Mouse (Mus musculus) heart, embryonic 11.5 days (tissue): ENCODE results near the gene Map3k19. TPM values are rescaled to one million over a fixed set of nuclear protein-coding genes. Genes with fewer than 3 reads are reported as not detected.
A peak's percentile ranks its signal among the peaks of the same experiment; 100 is the strongest.

ENCODE experiments used
- ATAC-seq: fragments of 200-750 bp; cut with Nextera tagmentation; replicated peaks from 2 replicates; pipeline ENCODE4 v1.8.0; 2017; ENCODE audit warnings: moderate library complexity; ENCODE audit not compliant: insufficient number of reproducible peaks, low FRiP score, low TSS enrichment
- H3K27ac ChIP-seq: fragments of 300-500 bp; sonication (generic); 2 replicates; pipeline ENCODE4 v1.5.1; 2014; ENCODE audit warnings: mild to moderate bottlenecking, low read depth, low read length
- H3K27me3 ChIP-seq: fragments of 300-500 bp; sonication (generic); 2 replicates; pipeline ENCODE4 v1.6.1; 2014; ENCODE audit warnings: mild to moderate bottlenecking, low read length, mixed read lengths; ENCODE audit not compliant: control insufficient read depth, insufficient read depth
- H3K36me3 ChIP-seq: fragments of 300-500 bp; sonication (generic); 2 replicates; pipeline ENCODE4 v1.6.1; 2014; ENCODE audit warnings: mild to moderate bottlenecking, low read length, moderate library complexity, mixed read lengths; ENCODE audit not compliant: control insufficient read depth, insufficient read depth
- H3K4me1 ChIP-seq: fragments of 300-500 bp; sonication (generic); 2 replicates; pipeline ENCODE4 v1.6.1; 2014; ENCODE audit warnings: low read length; ENCODE audit not compliant: control insufficient read depth, insufficient read depth
- H3K4me2 ChIP-seq: fragments of 300-500 bp; sonication (generic); 2 replicates; pipeline ENCODE4 v1.6.1; 2014; ENCODE audit warnings: mild to moderate bottlenecking, moderate library complexity
- H3K4me3 ChIP-seq: fragments of 300-500 bp; sonication (generic); 2 replicates; pipeline ENCODE4 v1.5.1; 2014; ENCODE audit warnings: low read depth, low read length
- H3K9ac ChIP-seq: fragments of 300-500 bp; sonication (generic); 2 replicates; pipeline ENCODE4 v1.6.1; 2014; ENCODE audit warnings: mild to moderate bottlenecking, low read depth, low read length, moderate library complexity
- H3K9me3 ChIP-seq: fragments of 300-500 bp; sonication (generic); replicated peaks from 2 replicates; pipeline ENCODE4 v1.6.1; 2016; ENCODE audit warnings: low read length; ENCODE audit not compliant: control insufficient read depth
- WGBS: fragments of 180-500 bp; shearing (Covaris S2); extraction: QIAGEN DNeasy Blood & Tissue Kit; methylation state at CpG from one replicate; pipeline ENCODE4 v1.1.7; 2014; ENCODE audit not compliant: insufficient replicate concordance; 5-methylcytosine and 5-hydroxymethylcytosine counted together
- polyA plus RNA-seq: library from polyadenylated mRNA; unstranded; fragments of >200 nt; fragmentation: Nextera tagmentation; extraction: Ambion mirVana; gene quantifications from 2 replicates; pipeline ENCODE4 v1.2.1, GENCODE M21; 2014

The Map3k19 gene
- polyA plus RNA-seq, 1 experiment from 2014 or later: not detected

DNA sequence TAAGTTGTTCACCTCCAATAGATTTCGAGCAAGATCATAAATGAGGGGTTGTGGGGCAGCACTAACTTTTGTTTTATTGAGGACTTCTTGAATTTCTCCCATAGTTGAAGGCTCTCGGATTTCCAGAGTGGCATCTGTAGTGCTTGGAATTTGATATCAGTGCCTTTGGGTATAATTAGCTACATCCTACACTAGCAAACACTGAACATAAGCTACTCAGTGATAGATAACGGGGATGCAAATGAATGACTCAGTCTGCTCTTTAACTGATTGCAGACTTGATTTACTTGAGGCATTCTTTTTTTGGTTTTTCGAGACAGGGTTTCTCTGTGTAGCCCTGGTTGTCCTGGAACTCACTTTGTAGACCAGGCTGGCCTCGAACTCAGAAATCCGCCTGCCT lies 65.9 kb downstream of the Map3k19 start:
- Histone ChIP-seq H3K36me3 (peaks cover 7% of the 10 kb centered on the region), H3K4me3 (no peak overlapping the region), H3K27me3 (no peaks in the 10 kb centered on the region), H3K9ac (no peak overlapping the region), H3K27ac (peak overlapping the region; percentile 18; the same call in 1 of the 2 replicates), H3K9me3 (no peaks in the 10 kb centered on the region), H3K4me1 (peaks cover 29% of the 10 kb centered on the region), H3K4me2 (no peak overlapping the region)
- ATAC-seq: no peak
- 59% methylated on average over 6 of the region's 6 CpGs for WGBS

DNA sequence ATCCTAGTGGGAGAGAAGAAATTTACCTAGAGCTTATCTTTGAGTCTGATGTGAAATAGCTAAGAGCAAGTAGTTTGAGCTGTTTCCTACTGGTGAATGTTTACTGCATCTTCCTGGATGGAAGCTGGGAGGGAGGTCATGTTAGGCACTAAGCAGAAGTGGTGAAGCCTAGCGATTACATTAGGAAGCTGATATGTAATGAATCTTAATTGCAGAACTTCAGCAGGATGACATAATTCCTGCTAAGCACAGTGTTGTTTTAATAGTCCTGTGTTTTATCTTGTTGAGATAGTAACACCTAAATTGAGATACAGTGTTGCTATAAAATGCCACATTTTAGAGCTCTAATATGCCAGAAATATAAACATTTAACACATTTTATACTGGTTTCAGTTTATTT lies 68.9 kb downstream of the Map3k19 start:
- no peak for ATAC-seq
- WGBS: 48% methylated on average over 1 of the region's 1 CpGs
- H3K4me3 ChIP-seq: no peak overlapping the region
- H3K27me3 ChIP-seq: no peaks in the 10 kb centered on the region
- peaks cover 41% of the 10 kb centered on the region for H3K4me1 ChIP-seq
- H3K4me2 ChIP-seq: no peak overlapping the region
- H3K9me3 ChIP-seq: no peaks in the 10 kb centered on the region
- H3K9ac ChIP-seq: no peak overlapping the region
- no peak overlapping the region for H3K27ac ChIP-seq
- H3K36me3 ChIP-seq: peaks cover 2% of the 10 kb centered on the region; the same call in 1 of the 2 replicates

DNA sequence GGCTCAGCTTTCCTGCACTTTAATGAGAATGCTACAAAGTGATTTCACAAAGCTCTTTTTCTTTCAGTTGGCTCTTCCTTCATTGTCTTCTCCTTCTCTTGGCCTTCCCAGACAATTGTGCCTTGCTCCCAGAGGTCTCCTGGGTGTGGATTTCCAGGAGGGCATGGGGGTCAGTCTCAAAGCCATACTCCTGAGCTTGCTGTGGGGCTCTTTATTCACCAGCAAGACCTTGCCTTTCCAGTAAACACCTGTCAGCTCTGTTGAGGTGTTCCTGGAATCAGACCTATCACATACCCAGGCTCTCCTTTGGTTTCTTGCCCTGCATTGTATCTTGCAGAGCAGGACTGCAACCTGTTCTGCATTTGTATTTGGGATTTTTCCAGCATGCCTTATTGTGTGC lies 71.0 kb downstream of the Map3k19 start:
- no peaks in the 10 kb centered on the region for H3K27me3 ChIP-seq
- H3K4me1 ChIP-seq: peaks cover 44% of the 10 kb centered on the region
- ATAC-seq: no peak
- H3K4me2 ChIP-seq: no peak overlapping the region
- no peaks in the 10 kb centered on the region for H3K9me3 ChIP-seq
- H3K9ac ChIP-seq: no peak overlapping the region
- peaks cover 2% of the 10 kb centered on the region; the same call in 1 of the 2 replicates for H3K36me3 ChIP-seq
- no peak overlapping the region; the same call in 1 of the 2 replicates for H3K27ac ChIP-seq
- H3K4me3 ChIP-seq: no peak overlapping the region

- 0 out of 2 replicates have a peak overlapping the region, but pooled peaks have one; percentile 22 for H3K9ac ChIP-seq
- no peaks in the 10 kb centered on the region for H3K9me3 ChIP-seq
- H3K4me2 ChIP-seq: no peak overlapping the region
- ATAC-seq: no peak
- peaks cover 46% of the 10 kb centered on the region for H3K4me1 ChIP-seq
- no peak overlapping the region for H3K4me3 ChIP-seq
- H3K27me3 ChIP-seq: no peaks in the 10 kb centered on the region
- peaks cover 2% of the 10 kb centered on the region; the same call in 1 of the 2 replicates for H3K36me3 ChIP-seq
- WGBS: 48% methylated on average over 2 of the region's 2 CpGs
- no peak overlapping the region for H3K27ac ChIP-seq
Observed at GRCm38 (mm10) chr1:127780849-127781248, 74.0 kb downstream of the Map3k19 start.

DNA sequence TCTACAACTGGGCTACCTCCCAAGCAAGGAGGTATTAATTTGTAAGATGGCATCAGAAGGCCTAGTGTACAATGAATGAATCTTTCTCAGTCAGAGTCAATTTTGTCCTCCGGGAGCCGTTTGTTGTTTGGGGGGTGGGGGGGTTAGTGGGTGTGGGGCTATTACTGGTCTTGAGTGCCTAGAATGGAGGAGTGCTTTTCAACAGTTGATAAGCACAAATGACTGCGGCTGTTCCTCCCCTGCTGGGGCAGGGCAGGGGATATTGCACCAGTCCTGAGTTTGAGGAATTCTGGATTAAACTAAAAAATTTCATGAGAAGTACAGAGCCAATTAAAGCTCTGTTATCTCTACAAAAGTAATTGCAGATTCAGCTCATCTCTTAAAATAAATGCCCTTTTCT lies 74.7 kb downstream of the Map3k19 start:
- peaks cover 39% of the 10 kb centered on the region for H3K4me1 ChIP-seq
- no peaks in the 10 kb centered on the region for H3K9me3 ChIP-seq
- H3K36me3 ChIP-seq: peaks cover 2% of the 10 kb centered on the region; the same call in 1 of the 2 replicates
- no peak for ATAC-seq
- H3K9ac ChIP-seq: no peak overlapping the region
- peak overlapping the region; percentile 40 for H3K4me2 ChIP-seq
- 6% methylated on average over 3 of the region's 3 CpGs for WGBS
- no peak overlapping the region for H3K4me3 ChIP-seq
- no peaks in the 10 kb centered on the region for H3K27me3 ChIP-seq
- no peak overlapping the region for H3K27ac ChIP-seq

GRCm38 (mm10) chr1:127778611-127779010 lies 76.2 kb downstream of the Map3k19 start:
- H3K4me2 ChIP-seq: no peak overlapping the region
- H3K4me3 ChIP-seq: no peak overlapping the region
- no peak for ATAC-seq
- peaks cover 35% of the 10 kb centered on the region for H3K4me1 ChIP-seq
- no peak overlapping the region for H3K27ac ChIP-seq
- no peak overlapping the region for H3K9ac ChIP-seq
- H3K9me3 ChIP-seq: no peaks in the 10 kb centered on the region
- 80% methylated on average over 3 of the region's 3 CpGs for WGBS
- no peaks in the 10 kb centered on the region; the same call in 1 of the 2 replicates for H3K36me3 ChIP-seq
- no peaks in the 10 kb centered on the region for H3K27me3 ChIP-seq

- no peaks in the 10 kb centered on the region for H3K27me3 ChIP-seq
- H3K4me2 ChIP-seq: peak overlapping the region; percentile 43
- H3K9me3 ChIP-seq: no peaks in the 10 kb centered on the region
- no peaks in the 10 kb centered on the region for H3K36me3 ChIP-seq
- H3K27ac ChIP-seq: no peak overlapping the region
- ATAC-seq: no peak
- 50% methylated on average over 6 of the region's 6 CpGs for WGBS
- peak overlapping the region; percentile 10 for H3K4me3 ChIP-seq
- H3K9ac ChIP-seq: no peak overlapping the region
- peaks cover 32% of the 10 kb centered on the region for H3K4me1 ChIP-seq
Observed at GRCm38 (mm10) chr1:127776246-127776645, 78.6 kb downstream of the Map3k19 start.

DNA sequence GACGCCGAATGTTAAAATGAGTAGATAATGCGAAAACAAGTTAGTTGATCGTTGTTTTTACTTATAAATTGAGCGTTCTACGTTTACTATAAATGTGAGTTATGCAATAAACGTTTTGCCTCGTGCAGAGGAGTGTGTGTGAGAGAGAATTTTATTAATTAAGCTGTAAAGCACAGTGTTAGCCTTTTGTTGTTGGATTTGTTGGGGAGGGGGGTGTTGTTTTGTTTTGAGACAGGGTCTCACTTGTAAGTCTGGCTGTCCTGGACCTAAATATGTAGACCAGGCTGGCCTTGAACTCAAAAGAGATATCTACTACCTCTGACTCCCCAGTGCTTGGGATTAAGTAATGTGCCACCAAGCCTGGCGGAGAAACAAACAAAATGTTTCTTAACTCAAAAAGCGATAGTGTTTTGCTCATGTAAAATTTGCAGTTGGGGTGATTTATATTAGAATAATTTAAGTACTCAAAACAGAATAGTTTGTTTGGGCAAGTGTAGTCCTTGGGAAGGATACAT lies 79.6 kb downstream of the Map3k19 start:
- no peak for ATAC-seq
- WGBS: 6% methylated on average over 10 of the region's 10 CpGs
- Histone ChIP-seq H3K36me3 (no peaks in the 10 kb centered on the region), H3K27ac (no peak overlapping the region), H3K4me1 (peaks cover 25% of the 10 kb centered on the region), H3K9ac (peak overlapping the region; percentile 92), H3K4me2 (peak overlapping the region; percentile 78), H3K4me3 (peak overlapping the region; percentile 64), H3K9me3 (no peaks in the 10 kb centered on the region), H3K27me3 (no peaks in the 10 kb centered on the region)

- Histone ChIP-seq H3K4me3 (peak overlapping the region; percentile 64), H3K4me2 (peak overlapping the region; percentile 78), H3K27me3 (no peaks in the 10 kb centered on the region), H3K9me3 (no peaks in the 10 kb centered on the region), H3K36me3 (no peaks in the 10 kb centered on the region), H3K4me1 (peaks cover 19% of the 10 kb centered on the region), H3K9ac (peak overlapping the region; percentile 92), H3K27ac (peak overlapping the region; percentile 96)
- under 1% methylated on average over 31 of the region's 31 CpGs for WGBS
- ATAC-seq: peak; percentile 1; the same call in 1 of the 2 replicates
Observed at GRCm38 (mm10) chr1:127774501-127774880, 80.3 kb downstream of the Map3k19 start.
